Mouse (Mus musculus) thymus, adult 2 months (tissue): ENCODE data around the gene Tas1r1.

Source experiments
- CTCF ChIP-seq: fragments of 200-500 bp; IDR thresholded peaks from 2 replicates; pipeline ENCODE4 v1.5.1; 2012; ENCODE audit warnings: mild to moderate bottlenecking, control low read depth, low read length, moderate library complexity, borderline replicate concordance; ENCODE audit not compliant: control insufficient read depth, poor library complexity, insufficient read depth; ENCODE audit errors: extremely low read depth
- POLR2A ChIP-seq: fragments of 200-500 bp; IDR thresholded peaks from 2 replicates; pipeline ENCODE4 v1.6.1; 2012; ENCODE audit warnings: mild to moderate bottlenecking, low read length, control low read depth, moderate library complexity; ENCODE audit not compliant: control insufficient read depth, poor library complexity, insufficient read depth; ENCODE audit errors: extremely low read depth

DNA sequence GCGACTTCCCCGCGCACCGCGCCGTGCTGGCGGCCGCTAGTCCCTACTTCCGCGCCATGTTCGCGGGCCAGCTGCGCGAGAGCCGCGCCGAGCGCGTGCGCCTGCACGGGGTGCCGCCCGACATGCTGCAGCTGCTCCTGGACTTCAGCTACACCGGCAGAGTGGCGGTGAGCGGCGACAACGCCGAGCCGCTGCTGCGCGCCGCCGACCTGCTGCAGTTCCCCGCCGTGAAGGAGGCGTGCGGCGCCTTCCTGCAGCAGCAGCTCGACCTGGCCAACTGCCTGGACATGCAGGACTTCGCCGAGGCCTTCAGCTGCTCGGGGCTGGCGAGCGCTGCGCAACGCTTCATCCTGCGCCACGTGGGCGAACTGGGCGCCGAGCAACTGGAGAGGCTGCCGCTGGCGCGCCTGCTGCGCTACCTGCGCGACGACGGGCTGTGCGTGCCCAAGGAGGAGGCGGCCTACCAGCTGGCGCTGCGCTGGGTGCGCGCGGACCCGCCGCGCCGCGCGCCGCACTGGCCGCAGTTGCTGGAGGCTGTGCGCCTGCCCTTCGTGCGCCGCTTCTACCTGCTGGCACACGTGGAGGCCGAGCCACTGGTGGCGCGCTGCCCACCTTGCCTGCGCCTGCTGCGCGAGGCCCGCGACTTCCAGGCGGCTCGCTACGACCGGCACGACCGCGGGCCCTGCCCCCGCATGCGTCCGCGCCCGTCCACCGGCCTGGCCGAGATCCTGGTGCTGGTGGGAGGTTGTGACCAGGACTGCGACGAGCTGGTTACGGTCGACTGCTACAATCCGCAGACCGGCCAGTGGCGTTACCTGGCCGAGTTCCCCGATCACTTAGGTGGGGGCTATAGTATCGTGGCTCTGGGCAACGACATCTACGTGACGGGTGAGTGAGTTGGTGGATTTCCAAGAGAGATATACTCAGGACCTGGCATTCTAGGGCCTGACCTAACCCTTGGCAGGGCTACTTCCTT lies 29.0 kb downstream of the Tas1r1 start:
- TF ChIP-seq CTCF, result no peak; the same call in 1 of the 2 replicates
- TF ChIP-seq POLR2A, result no peak
